In the genomic region with DNA sequence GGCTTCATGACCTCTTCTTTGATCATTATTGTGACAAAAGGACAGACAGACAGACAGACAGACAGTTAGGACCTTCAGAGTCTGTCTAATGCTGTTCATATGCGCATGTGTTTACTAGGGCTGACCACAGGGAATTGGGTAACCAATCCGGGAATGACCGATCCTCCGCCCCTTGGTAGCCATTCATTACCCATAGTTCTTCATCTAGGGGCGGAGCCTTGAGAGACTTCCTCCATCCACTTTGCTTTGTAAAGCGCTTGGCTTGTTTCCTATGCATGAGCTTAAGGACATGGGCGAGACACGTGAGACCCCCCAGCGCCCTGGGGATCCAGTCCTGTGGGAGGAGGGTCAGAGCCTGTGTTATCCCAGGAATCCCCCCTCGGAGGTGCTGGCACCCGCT, we compare ENCODE assay signal across 12 mouse cellular contexts.
DNase-seq lines count a peak whose midpoint lies in the region; ATAC-seq and TF ChIP-seq lines count a peak whose summit lies in the region.
"Had no signal": no experiment of that assay in that cellular context is flagged by ENCODE, and none has a peak within 500 bp of the region (broad histone marks: within the 10 kb centered on the region; RNA-seq: fewer than 3 reads in every experiment).

No protein-coding gene starts in this region.

- no peaks in the 10 kb centered on the region for H3K27me3 ChIP-seq in forebrain, embryonic 10.5 days (ENCODE audit: poor library complexity, severe bottlenecking)
- no peaks in the 10 kb centered on the region for H3K27me3 ChIP-seq in forebrain, embryonic 11.5 days (ENCODE audit: control insufficient read depth, insufficient read depth, low read length)
- H3K27me3 ChIP-seq in lung, postnatal 0 days (replicated peaks; ENCODE audit: insufficient read depth, low read length) = no peaks in the 10 kb centered on the region
- H3K27me3 ChIP-seq in embryonic facial prominence, embryonic 14.5 days (replicated peaks; ENCODE audit: control insufficient read depth, insufficient read depth, low read length) = no peaks in the 10 kb centered on the region
- H3K27me3 ChIP-seq: Patski had no signal

- TF ChIP-seq EP300 in lung, postnatal 0 days (IDR thresholded peaks at IDR 0.05) = no peak

- no peaks in the 10 kb centered on the region for H3K4me1 ChIP-seq in forebrain, embryonic 10.5 days
- H3K4me1 ChIP-seq in forebrain, embryonic 11.5 days (replicated peaks; ENCODE audit: control insufficient read depth, insufficient read depth, low read length) = no peaks in the 10 kb centered on the region
- no peaks in the 10 kb centered on the region for H3K4me1 ChIP-seq in lung, adult 2 months (ENCODE audit: control insufficient read depth, insufficient read depth, low read length)
- no peaks in the 10 kb centered on the region for H3K4me1 ChIP-seq in lung, postnatal 0 days (ENCODE audit: insufficient read depth, low read depth, low read length)
- H3K4me1 ChIP-seq in embryonic facial prominence, embryonic 14.5 days (ENCODE audit: control insufficient read depth, insufficient read depth, low read length) = no peaks in the 10 kb centered on the region

- intact Hi-C loops in gastrocnemius, postnatal 36 days (cut with DNase I) = no loop called here

- 82% methylated on average over 11 of the region's 11 CpGs for WGBS in forebrain, embryonic 10.5 days
- 81% methylated on average over 11 of the region's 11 CpGs for WGBS in forebrain, embryonic 11.5 days
- WGBS in lung, adult 2 months = 77% methylated on average over 11 of the region's 11 CpGs
- 76% methylated on average over 11 of the region's 11 CpGs for WGBS in lung, postnatal 0 days
- WGBS in embryonic facial prominence, embryonic 14.5 days = 83% methylated on average over 11 of the region's 11 CpGs

- H3K36me3 ChIP-seq in forebrain, embryonic 10.5 days (replicated peaks) = no peaks in the 10 kb centered on the region
- H3K36me3 ChIP-seq in forebrain, embryonic 11.5 days (ENCODE audit: control insufficient read depth, insufficient read depth, low read length) = no peaks in the 10 kb centered on the region
- no peaks in the 10 kb centered on the region for H3K36me3 ChIP-seq in lung, postnatal 0 days (ENCODE audit: insufficient read depth, low read length)
- no peaks in the 10 kb centered on the region for H3K36me3 ChIP-seq in embryonic facial prominence, embryonic 14.5 days (ENCODE audit: control insufficient read depth, insufficient read depth, low read length)

- H3K4me2 ChIP-seq in forebrain, embryonic 11.5 days (ENCODE audit: low read depth, low read length, severe bottlenecking) = no peak overlapping the region
- no peak overlapping the region for H3K4me2 ChIP-seq in lung, postnatal 0 days (replicated peaks; ENCODE audit: low read depth, low read length)
- H3K4me2 ChIP-seq in embryonic facial prominence, embryonic 14.5 days (ENCODE audit: low read depth, low read length) = 0 out of 2 replicates have a peak overlapping the region, but pooled peaks have one; percentile 15

- DNase-seq in forebrain, embryonic 10.5 days (ENCODE audit: extremely low spot score, low spot score) = no peak
- DNase-seq in forebrain, embryonic 11.5 days (ENCODE audit: low spot score) = no peak
- DNase-seq in lung, adult 2 months = no peak
- DNase-seq in lung, postnatal 0 days (ENCODE audit: low spot score) = no peak
- DNase-seq in embryonic facial prominence, embryonic 14.5 days (ENCODE audit: low spot score) = no peak
- DNase-seq in layer of hippocampus, adult 9-10 months (ENCODE audit: low spot score) = no peak
- no peak for DNase-seq in gastrocnemius, postnatal 36 days
- DNase-seq: gastrocnemius, postnatal 25 days; right cerebral cortex, postnatal 4 days; thymus, postnatal 14 days had no signal

- no peak for TF ChIP-seq POLR2A in lung, adult 2 months (IDR thresholded peaks at IDR 0.05; ENCODE audit: borderline replicate concordance, extremely low read depth, low read depth, low read length)

- H3K4me3 ChIP-seq in forebrain, embryonic 10.5 days = peak overlapping the region; percentile 28
- no peak overlapping the region for H3K4me3 ChIP-seq in forebrain, embryonic 11.5 days (ENCODE audit: low read depth, low read length)
- H3K4me3 ChIP-seq in lung, adult 2 months (replicated peaks; ENCODE audit: extremely low read depth, low read depth, low read length) = peak overlapping the region; percentile 34
- H3K4me3 ChIP-seq in lung, postnatal 0 days (ENCODE audit: low read depth, low read length) = no peak overlapping the region; the same call in 1 of the 2 replicates
- H3K4me3 ChIP-seq in embryonic facial prominence, embryonic 14.5 days (ENCODE audit: low read depth, low read length) = no peak overlapping the region

- H3K9me3 ChIP-seq in forebrain, embryonic 10.5 days = no peaks in the 10 kb centered on the region
- no peaks in the 10 kb centered on the region for H3K9me3 ChIP-seq in forebrain, embryonic 11.5 days (ENCODE audit: control insufficient read depth, low read length)
- no peaks in the 10 kb centered on the region for H3K9me3 ChIP-seq in lung, postnatal 0 days (ENCODE audit: low read length)
- no peaks in the 10 kb centered on the region for H3K9me3 ChIP-seq in embryonic facial prominence, embryonic 14.5 days (ENCODE audit: control insufficient read depth, low read length)

- no peak overlapping the region for H3K9ac ChIP-seq in forebrain, embryonic 11.5 days (ENCODE audit: low read length)
- H3K9ac ChIP-seq in lung, postnatal 0 days (replicated peaks; ENCODE audit: low read depth) = no peak overlapping the region
- H3K9ac ChIP-seq in embryonic facial prominence, embryonic 14.5 days (ENCODE audit: low read depth, low read length) = no peak overlapping the region

- peak overlapping the region; percentile 15; the same call in 1 of the 2 replicates for H3K27ac ChIP-seq in forebrain, embryonic 10.5 days
- no peak overlapping the region for H3K27ac ChIP-seq in forebrain, embryonic 11.5 days (ENCODE audit: low read depth, low read length)
- H3K27ac ChIP-seq in lung, postnatal 0 days (ENCODE audit: low read length) = no peak overlapping the region
- no peak overlapping the region for H3K27ac ChIP-seq in embryonic facial prominence, embryonic 14.5 days (replicated peaks; ENCODE audit: low read depth, low read length)

- ATAC-seq in forebrain, embryonic 11.5 days (replicated peaks; ENCODE audit: low FRiP score) = no peak
- ATAC-seq in lung, postnatal 0 days = no peak
- ATAC-seq in CD4-positive, CD25-positive, alpha-beta regulatory T cell, adult 4 months = peak; percentile 34
- ATAC-seq in embryonic facial prominence, embryonic 14.5 days (ENCODE audit: low read depth) = no peak
- ATAC-seq: Patski had no signal

- TF ChIP-seq CTCF in lung, adult 2 months (IDR thresholded peaks at IDR 0.05; ENCODE audit: insufficient read depth, low read length) = no peak
- TF ChIP-seq CTCF in lung, postnatal 0 days (IDR thresholded peaks at IDR 0.05) = no peak

Comparison
In these comparisons a context has a peak if more than half of its experiments do, and no peak if none do; other contexts are left out.
1. H3K4me3 ChIP-seq: peak in forebrain, embryonic 10.5 days (single experiment) and lung, adult 2 months (single experiment); none in forebrain, embryonic 11.5 days (single experiment), lung, postnatal 0 days (single experiment) and embryonic facial prominence, embryonic 14.5 days (single experiment).